Mouse (Mus musculus) CH12.LX (cell line): ENCODE results near the gene Clcf1.

Experiments used
- CTCF ChIP-seq, 2 experiments: IDR thresholded peaks in 1 of 2; conservative IDR thresholded peaks in 1 of 2; 2 replicates each; pipeline ENCODE4 v1.5.1; 2011 to 2012; ENCODE audit warnings: low read depth in 2 of 2, low read length in 2 of 2, improper control_type of control experiment in 1 of 2, inconsistent platforms in 1 of 2, mild to moderate bottlenecking in 1 of 2, moderate library complexity in 1 of 2
- E2F4 ChIP-seq: IDR thresholded peaks from 2 replicates; pipeline ENCODE4 v1.6.1; 2011; ENCODE audit warnings: low read depth, low read length, improper control_type of control experiment; ENCODE audit not compliant: insufficient replicate concordance
- EP300 ChIP-seq: IDR thresholded peaks from 2 replicates; pipeline ENCODE4 v1.6.1; 2011; ENCODE audit warnings: low read length, improper control_type of control experiment
- JUND ChIP-seq: conservative IDR thresholded peaks from 2 replicates; pipeline ENCODE4 v1.6.1; 2011; ENCODE audit warnings: low read depth, low read length, improper control_type of control experiment
- MAX ChIP-seq: IDR thresholded peaks from 2 replicates; pipeline ENCODE4 v1.6.1; 2011; ENCODE audit warnings: low read length, improper control_type of control experiment
- MXI1 ChIP-seq: IDR thresholded peaks from 2 replicates; pipeline ENCODE4 v1.6.1; 2011; ENCODE audit warnings: mild to moderate bottlenecking, low read depth, low read length, improper control_type of control experiment
- MYC ChIP-seq: IDR thresholded peaks from 2 replicates; pipeline ENCODE4 v1.6.1; 2011; ENCODE audit warnings: low read depth, mild to moderate bottlenecking, improper control_type of control experiment, low read length
- NELFE ChIP-seq: IDR thresholded peaks from 2 replicates; pipeline ENCODE4 v1.6.1; 2011; ENCODE audit warnings: low read depth, low read length, improper control_type of control experiment
- POLR2A ChIP-seq: IDR thresholded peaks from 2 replicates; pipeline ENCODE4 v1.6.1; 2011; ENCODE audit warnings: low read depth, mild to moderate bottlenecking, improper control_type of control experiment, low read length
- RAD21 ChIP-seq: IDR thresholded peaks from 2 replicates; pipeline ENCODE4 v1.6.1; 2011; ENCODE audit warnings: low read depth, mild to moderate bottlenecking, low read length, improper control_type of control experiment, moderate library complexity
- RCOR1 ChIP-seq: conservative IDR thresholded peaks from 2 replicates; pipeline ENCODE4 v1.6.1; 2012; ENCODE audit warnings: low read depth, mild to moderate bottlenecking, inconsistent platforms, low read length, improper control_type of control experiment
- TCF12 ChIP-seq: IDR thresholded peaks from 2 replicates; pipeline ENCODE4 v1.6.1; 2014; ENCODE audit warnings: low read depth, mild to moderate bottlenecking, inconsistent platforms, low read length, improper control_type of control experiment
- ZNF384 ChIP-seq: IDR thresholded peaks from 2 replicates; pipeline ENCODE4 v1.6.1; 2012; ENCODE audit warnings: low read depth, low read length, improper control_type of control experiment, inconsistent platforms

GRCm38 (mm10) chr19:4172925-4173324 is 41.1 kb upstream of the Clcf1 start:
- TF ChIP-seq MXI1 (no peak), POLR2A (no peak), MAX (no peak), NELFE (no peak), CTCF (conservative IDR thresholded peaks at IDR 0.05 in 1 of 2, IDR thresholded peaks at IDR 0.05 in 1 of 2; ENCODE audit: low read depth in 2 of 2, low read length in 2 of 2) (no peak), JUND (no peak), RCOR1 (no peak), RAD21 (no peak), TCF12 (no peak), ZNF384 (no peak), EP300 (no peak), E2F4 (no peak), MYC (no peak)
